Mouse (Mus musculus): Measurements from ENCODE around the gene Ajm1.
"Not testable (repeated sequence)": the region's sequence is repeated elsewhere in the genome, so short reads cannot be mapped to it uniquely, and the experiment has no call there.

Gene Ajm1

GRCm38 (mm10) chr2:25566558-25566957 lies 15.0 kb downstream of the Ajm1 start:
- no peak for DNase-seq (ENCODE audit: low read depth, low spot score)

- no peak for DNase-seq (ENCODE audit: low read depth, low spot score)
Observed at GRCm38 (mm10) chr2:25565741-25566140, 15.8 kb downstream of the Ajm1 start.

GRCm38 (mm10) chr2:25561946-25562345 lies 19.6 kb downstream of the Ajm1 start:
- no peak for DNase-seq (ENCODE audit: low read depth, low spot score)

GRCm38 (mm10) chr2:25560551-25560950 lies 21.0 kb downstream of the Ajm1 start:
- no peak for DNase-seq (ENCODE audit: low read depth, low spot score)

GRCm38 (mm10) chr2:25558774-25559173 lies 22.8 kb downstream of the Ajm1 start:
- DNase-seq (ENCODE audit: low read depth, low spot score): no peak

GRCm38 (mm10) chr2:25557964-25558360 lies 23.6 kb downstream of the Ajm1 start:
- DNase-seq (ENCODE audit: low read depth, low spot score): no peak

GRCm38 (mm10) chr2:25557221-25557963 lies 24.2 kb downstream of the Ajm1 start, which contains the start of gene Edf1:
TSS of gene Edf1 (plus strand) at chr2:25557847.
- DNase-seq (ENCODE audit: low read depth, low spot score): peak; percentile 94

GRCm38 (mm10) chr2:25556296-25556695 lies 25.3 kb downstream of the Ajm1 start:
- no peak for DNase-seq (ENCODE audit: low read depth, low spot score)

GRCm38 (mm10) chr2:25555479-25555878 lies 26.1 kb downstream of the Ajm1 start:
- DNase-seq (ENCODE audit: low read depth, low spot score): not testable (repeated sequence)

- not testable (repeated sequence) for DNase-seq (ENCODE audit: low read depth, low spot score)
Observed at GRCm38 (mm10) chr2:25553171-25553786, 28.3 kb downstream of the Ajm1 start.

GRCm38 (mm10) chr2:25551186-25551585 lies 30.4 kb downstream of the Ajm1 start:
- DNase-seq (ENCODE audit: low read depth, low spot score): peak; percentile 57

GRCm38 (mm10) chr2:25549021-25549991 lies 32.3 kb downstream of the Ajm1 start:
- peak; percentile 93 for DNase-seq (ENCODE audit: low read depth, low spot score)

GRCm38 (mm10) chr2:25546811-25547491 lies 34.6 kb downstream of the Ajm1 start, which contains the start of gene Traf2:
TSS of gene Traf2 (minus strand) at chr2:25546940.
- peak; percentile 99 for DNase-seq (ENCODE audit: low read depth, low spot score)

GRCm38 (mm10) chr2:25545996-25546810 lies 35.4 kb downstream of the Ajm1 start:
- DNase-seq (ENCODE audit: low read depth, low spot score): peak; percentile 28

- no peak for DNase-seq (ENCODE audit: low read depth, low spot score)
Observed at GRCm38 (mm10) chr2:25541644-25542367, 39.8 kb downstream of the Ajm1 start.

- DNase-seq (ENCODE audit: low read depth, low spot score): no peak
Observed at GRCm38 (mm10) chr2:25540541-25540948, 41.0 kb downstream of the Ajm1 start.

GRCm38 (mm10) chr2:25536531-25536930 lies 45.0 kb downstream of the Ajm1 start:
- no peak for DNase-seq (ENCODE audit: low read depth, low spot score)

GRCm38 (mm10) chr2:25534866-25535182 lies 46.7 kb downstream of the Ajm1 start:
- DNase-seq (ENCODE audit: low read depth, low spot score): no peak

GRCm38 (mm10) chr2:25534178-25534865 lies 47.2 kb downstream of the Ajm1 start:
- peak; percentile 91 for DNase-seq (ENCODE audit: low read depth, low spot score)

Measured in CD4-positive helper T cell, adult 2 months (primary cell).